33 mouse cellular contexts compared by ENCODE assay signal in genomic region chr2:180389013-180389412, GRCm38 (mm10). TPM values are rescaled to one million over a fixed set of nuclear protein-coding genes. Genes with fewer than 3 reads are reported as not detected.
DNase-seq lines count a peak whose midpoint lies in the region; ATAC-seq lines count a peak whose summit lies in the region.
"Had no signal": no experiment of that assay in that cellular context is flagged by ENCODE, and none has a peak within 500 bp of the region (broad histone marks: within the 10 kb centered on the region; RNA-seq: fewer than 3 reads in every experiment).

No protein-coding gene starts in this region.

- 40% methylated on average over 12 of the region's 12 CpGs for WGBS in heart, embryonic 11.5 days (ENCODE audit: insufficient replicate concordance)
- WGBS in hindbrain, embryonic 10.5 days: 54% methylated on average over 12 of the region's 12 CpGs
- 39% methylated on average over 12 of the region's 12 CpGs for WGBS in hindbrain, embryonic 16.5 days
- 53% methylated on average over 12 of the region's 12 CpGs for WGBS in neural tube, embryonic 13.5 days

- peak overlapping the region; percentile 98 for H3K27ac ChIP-seq in heart, embryonic 11.5 days (ENCODE audit: low read depth, low read length)
- 0 out of 2 replicates have a peak overlapping the region, but pooled peaks have one; percentile 5 for H3K27ac ChIP-seq in hindbrain, embryonic 10.5 days
- H3K27ac ChIP-seq in hindbrain, embryonic 16.5 days (ENCODE audit: low read depth, low read length): no peak overlapping the region
- no peak overlapping the region for H3K27ac ChIP-seq in neural tube, embryonic 13.5 days (replicated peaks)
- H3K27ac ChIP-seq: hindbrain, postnatal 0 days; kidney, embryonic 15.5 days; limb, embryonic 13.5 days; liver, embryonic 13.5 days; neural tube, embryonic 15.5 days; stomach, embryonic 15.5 days had no signal

- no peaks in the 10 kb centered on the region for H3K9me3 ChIP-seq in heart, embryonic 11.5 days (replicated peaks; ENCODE audit: control insufficient read depth, low read length)
- no peaks in the 10 kb centered on the region for H3K9me3 ChIP-seq in hindbrain, embryonic 10.5 days
- no peaks in the 10 kb centered on the region for H3K9me3 ChIP-seq in hindbrain, embryonic 16.5 days (ENCODE audit: control insufficient read depth, low read length)
- no peaks in the 10 kb centered on the region for H3K9me3 ChIP-seq in neural tube, embryonic 13.5 days
- H3K9me3 ChIP-seq: kidney, embryonic 15.5 days; limb, embryonic 13.5 days; liver, embryonic 13.5 days; megakaryocyte, embryonic 14.5 days; neural tube, embryonic 15.5 days; stomach, embryonic 15.5 days had no signal

- DNase-seq in heart, adult 11 months: no peak
- no peak for DNase-seq in hindbrain, embryonic 10.5 days (ENCODE audit: low spot score)
- DNase-seq in neural tube, embryonic 10.5 days (ENCODE audit: extremely low spot score, low spot score): no peak
- DNase-seq in adrenal gland, postnatal 14 days: no peak
- DNase-seq: adrenal gland, adult 2 months; cerebellum, adult 11-12 months; cerebellum, postnatal 10 days; forebrain, postnatal 0 days; kidney, adult 11 months; kidney, postnatal 36 days; layer of hippocampus, postnatal 36 days; liver, embryonic 13.5 days; lung, adult 2 months; midbrain, embryonic 14.5 days; right cerebral cortex, adult 18-20 months; right cerebral cortex, postnatal 4 days; thymus, adult 2 months; thymus, postnatal 4 days had no signal

- ATAC-seq in heart, embryonic 11.5 days (replicated peaks; ENCODE audit: insufficient number of reproducible peaks, low FRiP score, low TSS enrichment): no peak
- no peak for ATAC-seq in hindbrain, embryonic 16.5 days
- ATAC-seq in neural tube, embryonic 13.5 days (ENCODE audit: low read depth): no peak
- ATAC-seq: forebrain, postnatal 0 days; hindbrain, postnatal 0 days had no signal

- H3K9ac ChIP-seq in heart, embryonic 11.5 days (ENCODE audit: low read depth, low read length): peak overlapping the region; percentile 97
- H3K9ac ChIP-seq in hindbrain, embryonic 16.5 days (ENCODE audit: low read depth, low read length): no peak overlapping the region
- 0 out of 2 replicates have a peak overlapping the region, but pooled peaks have one; percentile 34 for H3K9ac ChIP-seq in neural tube, embryonic 13.5 days
- H3K9ac ChIP-seq: forebrain, postnatal 0 days; kidney, embryonic 15.5 days; limb, embryonic 13.5 days; liver, embryonic 13.5 days; neural tube, embryonic 15.5 days; stomach, embryonic 15.5 days had no signal

- H3K4me3 ChIP-seq in heart, embryonic 11.5 days (ENCODE audit: low read depth, low read length): peak overlapping the region; percentile 71
- no peak overlapping the region for H3K4me3 ChIP-seq in hindbrain, embryonic 10.5 days
- H3K4me3 ChIP-seq in hindbrain, embryonic 16.5 days (ENCODE audit: low read length): no peak overlapping the region
- H3K4me3 ChIP-seq in neural tube, embryonic 13.5 days: no peak overlapping the region
- H3K4me3 ChIP-seq: kidney, embryonic 15.5 days; limb, embryonic 13.5 days; liver, embryonic 13.5 days; megakaryocyte, embryonic 14.5 days; neural tube, embryonic 15.5 days; stomach, embryonic 15.5 days had no signal

- H3K4me1 ChIP-seq in heart, embryonic 11.5 days (ENCODE audit: control insufficient read depth, insufficient read depth, low read length): peaks cover 42% of the 10 kb centered on the region
- H3K4me1 ChIP-seq in hindbrain, embryonic 10.5 days (replicated peaks): peaks cover 36% of the 10 kb centered on the region
- H3K4me1 ChIP-seq in hindbrain, embryonic 16.5 days (ENCODE audit: control insufficient read depth, insufficient read depth, low read depth, low read length): peaks cover 12% of the 10 kb centered on the region
- peaks cover 17% of the 10 kb centered on the region for H3K4me1 ChIP-seq in neural tube, embryonic 13.5 days (replicated peaks)
- H3K4me1 ChIP-seq: liver, embryonic 13.5 days; megakaryocyte, embryonic 14.5 days had no signal

- no peaks in the 10 kb centered on the region for H3K36me3 ChIP-seq in heart, embryonic 11.5 days (ENCODE audit: control insufficient read depth, insufficient read depth, low read length)
- no peaks in the 10 kb centered on the region for H3K36me3 ChIP-seq in hindbrain, embryonic 10.5 days
- no peaks in the 10 kb centered on the region for H3K36me3 ChIP-seq in hindbrain, embryonic 16.5 days (ENCODE audit: control insufficient read depth, insufficient read depth, low read length)
- no peaks in the 10 kb centered on the region for H3K36me3 ChIP-seq in neural tube, embryonic 13.5 days
- H3K36me3 ChIP-seq: kidney, embryonic 15.5 days; limb, embryonic 13.5 days; liver, embryonic 13.5 days; neural tube, embryonic 15.5 days; stomach, embryonic 15.5 days had no signal

- peak overlapping the region; percentile 87 for H3K4me2 ChIP-seq in heart, embryonic 11.5 days
- no peak overlapping the region; the same call in 1 of the 2 replicates for H3K4me2 ChIP-seq in hindbrain, embryonic 16.5 days (ENCODE audit: low read length)
- H3K4me2 ChIP-seq in neural tube, embryonic 13.5 days: 0 out of 2 replicates have a peak overlapping the region, but pooled peaks have one; percentile 14
- H3K4me2 ChIP-seq: kidney, embryonic 15.5 days; limb, embryonic 13.5 days; liver, embryonic 13.5 days; neural tube, embryonic 15.5 days; stomach, embryonic 15.5 days had no signal

- peaks cover 14% of the 10 kb centered on the region for H3K27me3 ChIP-seq in heart, embryonic 11.5 days (ENCODE audit: control insufficient read depth, insufficient read depth, low read length)
- peaks cover 71% of the 10 kb centered on the region for H3K27me3 ChIP-seq in hindbrain, embryonic 10.5 days (ENCODE audit: insufficient read depth, poor library complexity, severe bottlenecking)
- H3K27me3 ChIP-seq in hindbrain, embryonic 16.5 days (replicated peaks; ENCODE audit: control insufficient read depth, insufficient read depth, low read length): peaks cover 15% of the 10 kb centered on the region
- peaks cover 51% of the 10 kb centered on the region for H3K27me3 ChIP-seq in neural tube, embryonic 13.5 days

RNA-seq across cellular contexts. Expression of gene Gata5, which starts 54.5 kb away (rescaled TPM):
- 25.7 and 28.0 TPM in 2 replicates for polyA plus RNA-seq in heart, embryonic 11.5 days (2014; fragmentation: Nextera tagmentation; extraction: Ambion mirVana)
- 0.25 TPM in 1 of 2 replicates, not detected in the other for polyA plus RNA-seq in hindbrain, embryonic 10.5 days (2016; fragmentation: Nextera tagmentation; extraction: Ambion mirVana)
- not detected in 2 replicates for polyA plus RNA-seq in hindbrain, embryonic 16.5 days (2015; fragmentation: Nextera tagmentation; extraction: Ambion mirVana)
- polyA plus RNA-seq in neural tube, embryonic 13.5 days (2015; fragmentation: Nextera tagmentation; extraction: Ambion mirVana): 0.10 TPM in 1 of 2 replicates, not detected in the other
- 0.15 and 0.26 TPM in 2 replicates for total RNA-seq in adrenal gland, postnatal 14 days (2021)
- total RNA-seq: forebrain, postnatal 0 days; granulocyte monocyte progenitor cell, adult 5-6 weeks; hindbrain, postnatal 0 days; layer of hippocampus, adult 8-10 months; layer of hippocampus, postnatal 36 days; left cerebral cortex, postnatal 14 days; MEL had no signal
- polyA plus RNA-seq: C2C12; cortical plate, adult 2 months; forebrain, postnatal 0 days; hindbrain, postnatal 0 days; midbrain, embryonic 14.5 days had no signal

Comparison
In these comparisons a context has a peak if more than half of its experiments do, and no peak if none do; other contexts are left out.
1. H3K27ac ChIP-seq: peak in heart, embryonic 11.5 days (single experiment) and hindbrain, embryonic 10.5 days (single experiment); none in hindbrain, embryonic 16.5 days (single experiment) and neural tube, embryonic 13.5 days (single experiment).
2. RNA of gene Gata5, which starts 54.5 kb away (polyA plus RNA-seq): 25.7 to 28.0 TPM in heart, embryonic 11.5 days; 0.25 TPM in hindbrain, embryonic 10.5 days, 0.10 TPM in neural tube, embryonic 13.5 days and not detected in hindbrain, embryonic 16.5 days; every median in the first group is over 10 times any median in the second.